Mouse (Mus musculus) G1E (cell line): ENCODE results near the gene Rnaseh2c. TPM values are rescaled to one million over a fixed set of nuclear protein-coding genes. Genes with fewer than 3 reads are reported as not detected.

ENCODE experiments used
- ATAC-seq: 2 replicates; pipeline ENCODE4 v1.8.0; 2016; ENCODE audit warnings: mild to moderate bottlenecking; ENCODE audit not compliant: insufficient number of reproducible peaks, poor library complexity, low FRiP score, severe bottlenecking; ENCODE audit errors: extremely low read depth
- DNase-seq: peaks from one replicate; pipeline ENCODE4 v3.0.0; 2012; ENCODE audit warnings: low spot score
- H3K27me3 ChIP-seq: 2 replicates; pipeline ENCODE4 v1.6.1; 2012; ENCODE audit warnings: mild to moderate bottlenecking, low read length, inconsistent platforms; ENCODE audit not compliant: insufficient read depth
- H3K36me3 ChIP-seq: replicated peaks from 2 replicates; pipeline ENCODE3; 2012; ENCODE audit warnings: mild to moderate bottlenecking, inconsistent platforms
- H3K4me1 ChIP-seq: 2 replicates; pipeline ENCODE4 v1.6.1; 2012; ENCODE audit warnings: low read depth, low read length, inconsistent platforms, mixed read lengths; ENCODE audit not compliant: insufficient read depth
- H3K4me3 ChIP-seq: 2 replicates; pipeline ENCODE4 v1.5.1; 2012; ENCODE audit warnings: low read depth, mild to moderate bottlenecking, inconsistent platforms, low read length, moderate library complexity, mixed read lengths
- H3K9me3 ChIP-seq: replicated peaks from 2 replicates; pipeline ENCODE4 v1.6.1; 2012; ENCODE audit warnings: inconsistent platforms
- CTCF ChIP-seq: IDR thresholded peaks from 2 replicates; pipeline ENCODE4 v1.5.1; 2012; ENCODE audit warnings: low read depth, low read length, inconsistent platforms, mixed read lengths
- GATA1 ChIP-seq: IDR thresholded peaks from 2 replicates; pipeline ENCODE4 v1.6.1; 2012; ENCODE audit warnings: borderline replicate concordance, low read length, inconsistent platforms, mixed read lengths
- GATA2 ChIP-seq: IDR thresholded peaks from 2 replicates; pipeline ENCODE4 v1.6.1; 2012; ENCODE audit warnings: low read depth, low read length, inconsistent platforms, borderline replicate concordance
- POLR2AphosphoS5 ChIP-seq: IDR thresholded peaks from 2 replicates; pipeline ENCODE4 v1.6.1; 2012; ENCODE audit warnings: low read depth, low read length, inconsistent platforms; ENCODE audit not compliant: insufficient replicate concordance
- TAL1 ChIP-seq: conservative IDR thresholded peaks from 2 replicates; pipeline ENCODE4 v1.6.1; 2012; ENCODE audit warnings: low read depth, low read length, inconsistent platforms, mixed read lengths
- polyA plus RNA-seq: library from polyadenylated mRNA; stranded (reverse); fragments of >175 nt; gene quantifications from 2 replicates; pipeline ENCODE4 v1.2.3, GENCODE M21; 2012
- total RNA-seq, 2 experiments: library from RNA; stranded (forward) in 1 of 2; stranded (reverse) in 1 of 2; fragments of 200-1000 nt in 1 of 2; fragments of >200 nt in 1 of 2; fragmentation: Nextera tagmentation in 1 of 2; gene quantifications; 2 replicates each; pipeline ENCODE4 v1.2.3; 2014 to 2017

Gene Rnaseh2c
- total and polyA plus RNA-seq, 3 experiments, result 19.7 to 315 (median 75.5) TPM

DNA sequence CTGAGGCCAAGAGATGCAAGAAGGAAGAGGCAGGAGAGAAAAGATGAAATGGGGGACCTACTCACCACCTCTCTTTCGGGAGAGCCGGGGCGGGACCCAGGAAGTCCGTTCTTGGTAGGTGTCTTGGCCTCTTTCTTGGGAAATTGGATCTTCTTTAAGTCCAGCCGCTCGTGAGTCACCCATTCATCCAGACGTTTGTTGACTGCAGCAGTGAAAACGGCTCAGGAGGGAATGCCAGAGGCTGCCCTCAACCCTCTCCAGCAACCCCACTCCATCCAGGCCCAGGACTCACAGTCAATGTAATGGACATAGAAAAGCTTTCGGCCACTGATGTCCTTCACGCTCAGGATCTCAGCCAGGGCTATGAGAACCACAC, 7.5 kb downstream of the Rnaseh2c start:
- Histone ChIP-seq H3K4me1 (peaks cover 80% of the 10 kb centered on the region), H3K9me3 (no peaks in the 10 kb centered on the region), H3K27me3 (no peaks in the 10 kb centered on the region), H3K36me3 (peaks cover 53% of the 10 kb centered on the region), H3K4me3 (peak overlapping the region; percentile 86)
- ATAC-seq (no peak), DNase-seq (no peak)
- TF ChIP-seq GATA1 (no peak), POLR2AphosphoS5 (no peak)

DNA sequence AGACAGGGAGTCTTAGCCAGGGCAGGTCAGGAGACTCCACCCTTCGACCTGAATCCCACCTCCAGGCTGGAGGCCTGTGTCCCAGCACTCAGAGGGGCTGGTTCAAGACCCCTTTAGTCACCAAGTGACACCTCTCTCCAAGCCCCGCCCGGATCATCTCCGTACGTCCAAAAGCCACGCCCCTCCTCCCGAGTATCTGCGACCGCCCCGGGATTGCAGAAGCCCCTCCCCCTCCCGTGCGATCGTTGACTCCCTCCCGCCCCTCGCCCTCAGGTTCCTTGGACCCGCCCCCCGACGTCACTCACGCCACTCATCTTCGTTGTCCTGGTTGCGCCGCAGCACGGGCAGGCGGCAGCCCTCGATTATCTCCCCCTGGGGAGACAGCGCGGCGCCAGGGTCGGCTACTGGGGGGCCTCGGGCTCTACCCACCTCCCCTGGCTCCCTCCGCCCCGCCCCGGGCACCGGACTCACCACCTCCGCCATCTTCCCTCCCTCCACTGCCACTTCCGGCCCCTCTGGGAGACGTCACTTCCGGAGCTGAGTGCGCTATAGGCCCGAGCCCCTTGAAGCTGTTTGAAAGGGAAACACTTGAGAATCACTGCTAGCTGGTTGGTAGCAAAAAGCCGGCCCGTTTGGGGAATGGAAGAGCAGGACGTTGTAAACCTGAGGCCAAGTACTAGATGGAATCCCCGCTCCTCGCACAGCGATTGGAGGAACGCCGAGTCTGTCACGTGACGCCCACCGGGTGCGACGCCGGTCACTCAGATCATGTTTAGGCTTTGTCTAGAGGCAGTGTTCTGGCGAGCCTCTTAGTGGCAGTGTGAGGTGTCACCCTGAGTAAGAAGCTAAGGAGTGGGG, 8.1 kb downstream of the Rnaseh2c start, which contains the start of gene Kat5:
Kat5 (minus strand) TSS at position 691 of the 858 bp plus-strand sequence.
- no peaks in the 10 kb centered on the region for H3K9me3 ChIP-seq
- H3K4me1 ChIP-seq, result peaks cover 76% of the 10 kb centered on the region
- ATAC-seq (peak; percentile 62), DNase-seq (peak; percentile 82)
- H3K27me3 ChIP-seq, result no peaks in the 10 kb centered on the region
- no peak for TF ChIP-seq GATA2
- TF ChIP-seq POLR2AphosphoS5, result 0 out of 2 replicates have a peak, but pooled peaks have one; percentile 37
- H3K4me3 ChIP-seq, result peak within 1 kb of the TSS; percentile 86
- peaks cover 46% of the 10 kb centered on the region for H3K36me3 ChIP-seq

DNA sequence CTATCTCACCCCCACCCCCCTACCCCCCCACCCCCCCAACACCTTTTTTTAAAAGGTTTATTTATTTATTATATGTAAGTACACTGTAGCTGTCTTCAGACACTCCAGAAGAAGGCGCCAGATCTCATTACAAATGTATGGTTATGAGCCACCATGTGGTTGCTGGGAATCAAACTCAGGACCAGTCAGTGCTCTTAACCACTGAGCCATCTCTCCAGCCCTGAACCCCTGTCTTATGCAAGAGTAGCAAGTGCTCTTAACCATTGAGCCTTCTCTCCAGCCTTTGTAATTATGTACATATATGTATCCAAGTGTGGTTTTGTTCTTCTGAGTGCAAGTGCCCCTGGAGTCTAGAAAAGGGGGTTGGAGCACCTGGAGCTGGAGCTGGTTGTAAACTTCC, 10.3 kb downstream of the Rnaseh2c start:
- no peak for DNase-seq
- Histone ChIP-seq H3K9me3 (no peaks in the 10 kb centered on the region), H3K36me3 (peaks cover 25% of the 10 kb centered on the region), H3K27me3 (no peaks in the 10 kb centered on the region), H3K4me3 (no peak overlapping the region), H3K4me1 (peaks cover 65% of the 10 kb centered on the region)
- no peak for TF ChIP-seq POLR2AphosphoS5
- TF ChIP-seq TAL1, result no peak
- no peak for TF ChIP-seq GATA1
- TF ChIP-seq GATA2, result no peak
- no peak for TF ChIP-seq CTCF
- no peak for ATAC-seq

DNA sequence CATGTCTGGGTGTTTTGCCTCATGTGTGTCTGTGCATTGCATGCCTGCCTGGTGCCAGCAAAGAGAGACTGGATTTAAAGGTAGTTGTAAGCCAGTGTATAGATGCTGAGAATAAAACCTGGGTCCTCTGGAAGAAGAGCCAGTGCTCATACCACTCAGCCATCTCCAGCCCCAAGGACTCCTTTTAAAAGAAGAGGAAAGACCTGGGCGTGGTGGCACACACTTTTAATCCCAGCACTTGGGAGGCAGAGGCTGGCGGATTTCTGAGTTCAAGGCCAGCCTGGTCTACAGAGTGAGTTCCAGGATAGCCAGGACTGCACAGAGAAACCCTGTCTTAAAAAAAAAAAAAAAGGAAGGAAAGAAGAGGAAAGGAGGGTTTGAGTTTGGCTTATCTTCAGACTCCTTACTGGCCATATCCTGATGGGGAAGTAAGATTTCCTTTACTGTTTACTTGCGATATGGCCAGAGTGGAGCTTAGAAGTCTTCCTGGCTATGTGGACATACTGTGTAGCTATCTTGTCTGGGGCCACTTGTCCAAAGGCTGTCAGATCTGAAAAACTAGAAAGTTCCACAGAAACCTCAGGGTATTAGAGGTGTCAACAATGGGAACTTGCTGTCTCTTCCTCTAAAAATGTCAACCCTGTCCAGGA, 11.2 kb downstream of the Rnaseh2c start:
- H3K4me3 ChIP-seq, result no peak overlapping the region
- DNase-seq (peak; percentile 40), ATAC-seq (peak; percentile 57)
- no peak for TF ChIP-seq GATA1
- TF ChIP-seq CTCF, result no peak
- TF ChIP-seq TAL1, result peak; percentile 74
- no peak for TF ChIP-seq GATA2
- TF ChIP-seq POLR2AphosphoS5, result no peak
- peaks cover 63% of the 10 kb centered on the region for H3K4me1 ChIP-seq
- H3K27me3 ChIP-seq, result no peaks in the 10 kb centered on the region
- H3K9me3 ChIP-seq, result no peaks in the 10 kb centered on the region
- H3K36me3 ChIP-seq, result peaks cover 15% of the 10 kb centered on the region

DNA sequence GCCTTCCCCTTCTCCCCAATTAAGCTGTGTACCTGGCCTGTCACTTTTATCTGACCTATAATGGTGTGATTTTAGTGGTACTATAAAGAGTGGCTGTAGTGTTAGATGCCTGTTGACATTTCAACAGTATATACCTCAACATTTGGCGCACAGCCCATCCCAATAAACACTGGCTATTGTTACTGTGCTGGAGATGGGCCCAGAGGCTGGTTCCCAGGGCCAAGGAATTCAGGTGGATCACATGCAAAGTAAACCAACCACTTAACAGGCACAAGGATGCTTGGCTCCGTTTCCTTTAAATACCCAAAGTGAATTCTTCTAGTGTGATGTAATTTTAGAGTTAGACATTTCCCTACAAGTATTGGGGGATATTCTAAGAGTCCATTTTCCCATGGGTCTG, 13.3 kb downstream of the Rnaseh2c start:
- DNase-seq, result no peak
- Histone ChIP-seq H3K36me3 (no peaks in the 10 kb centered on the region), H3K4me3 (no peak overlapping the region), H3K4me1 (peaks cover 50% of the 10 kb centered on the region), H3K9me3 (no peaks in the 10 kb centered on the region), H3K27me3 (no peaks in the 10 kb centered on the region)
- ATAC-seq, result no peak
- no peak for TF ChIP-seq GATA2
- TF ChIP-seq POLR2AphosphoS5, result no peak
- TF ChIP-seq GATA1, result no peak
- TF ChIP-seq CTCF, result no peak
- TF ChIP-seq TAL1, result no peak

DNA sequence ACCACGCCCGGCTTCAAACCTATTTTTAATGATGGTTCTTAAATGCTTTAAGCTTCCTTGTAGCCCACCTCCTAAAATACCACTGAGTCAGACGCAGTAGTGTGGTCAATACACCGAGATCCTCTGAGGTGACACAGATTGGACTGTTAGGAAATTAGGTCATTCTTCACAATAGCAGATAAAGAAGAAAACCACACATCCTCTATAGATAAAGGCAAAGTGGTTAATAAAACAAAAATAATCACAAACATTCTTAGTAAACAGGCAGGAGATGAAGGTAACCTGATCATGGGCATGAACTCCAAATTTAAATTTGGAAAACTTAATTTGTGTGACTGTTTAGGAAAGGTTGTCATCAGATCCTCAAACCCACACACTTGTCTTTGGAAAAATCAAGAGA, 18.3 kb downstream of the Rnaseh2c start:
- DNase-seq (no peak), ATAC-seq (no peak)
- peaks cover 26% of the 10 kb centered on the region for H3K4me1 ChIP-seq
- TF ChIP-seq GATA2, result no peak
- no peak for TF ChIP-seq CTCF
- TF ChIP-seq POLR2AphosphoS5, result no peak
- TF ChIP-seq GATA1, result no peak
- TF ChIP-seq TAL1, result no peak
- H3K9me3 ChIP-seq, result no peaks in the 10 kb centered on the region
- peaks cover 13% of the 10 kb centered on the region; the same call in 1 of the 2 replicates for H3K27me3 ChIP-seq
- H3K4me3 ChIP-seq, result no peak overlapping the region
- no peaks in the 10 kb centered on the region for H3K36me3 ChIP-seq
